Mouse (Mus musculus) thymus, postnatal 14 days (tissue): ENCODE results near the gene Pga5.
A peak's percentile ranks its signal among the peaks of the same experiment; 100 is the strongest.

Source experiments
- DNase-seq: peaks from one replicate; pipeline ENCODE4 v3.0.0; 2021

Pga5 gene

GRCm38 (mm10) chr19:10677915-10678771, at the start of gene Pga5:
Gene Pga5 (minus strand): TSS chr19:10678071.
- DNase-seq, result peak; percentile 74

- peak; percentile 2 for DNase-seq
Observed at GRCm38 (mm10) chr19:10724629-10725363, 46.9 kb upstream of the Pga5 start.

GRCm38 (mm10) chr19:10723649-10724048, 45.8 kb upstream of the Pga5 start:
- peak; percentile 16 for DNase-seq

GRCm38 (mm10) chr19:10723084-10723483, 45.2 kb upstream of the Pga5 start:
- no peak for DNase-seq

GRCm38 (mm10) chr19:10721064-10721463, 43.2 kb upstream of the Pga5 start:
- DNase-seq, result no peak

GRCm38 (mm10) chr19:10720524-10720923, 42.7 kb upstream of the Pga5 start:
- no peak for DNase-seq

- no peak for DNase-seq
Observed at GRCm38 (mm10) chr19:10719751-10720150, 41.9 kb upstream of the Pga5 start.

- DNase-seq, result no peak
Observed at GRCm38 (mm10) chr19:10718251-10718775, 40.4 kb upstream of the Pga5 start.

GRCm38 (mm10) chr19:10715476-10715875, 37.6 kb upstream of the Pga5 start:
- no peak for DNase-seq

- peak; percentile 89 for DNase-seq
Observed at GRCm38 (mm10) chr19:10714682-10715475, 37.0 kb upstream of the Pga5 start.

- no peak for DNase-seq
Observed at GRCm38 (mm10) chr19:10714168-10714567, 36.3 kb upstream of the Pga5 start.

- no peak for DNase-seq
Observed at GRCm38 (mm10) chr19:10713551-10713950, 35.7 kb upstream of the Pga5 start.

GRCm38 (mm10) chr19:10712646-10713045, 34.8 kb upstream of the Pga5 start:
- DNase-seq, result no peak

- DNase-seq, result no peak
Observed at GRCm38 (mm10) chr19:10712194-10712593, 34.3 kb upstream of the Pga5 start.

GRCm38 (mm10) chr19:10710751-10711150, 32.9 kb upstream of the Pga5 start:
- DNase-seq, result no peak

GRCm38 (mm10) chr19:10710088-10710511, 32.2 kb upstream of the Pga5 start:
- DNase-seq, result peak; percentile 71

GRCm38 (mm10) chr19:10709360-10710087, 31.7 kb upstream of the Pga5 start:
- DNase-seq, result peak; percentile 90

GRCm38 (mm10) chr19:10708900-10709299, 31.0 kb upstream of the Pga5 start:
- DNase-seq, result no peak

- no peak for DNase-seq
Observed at GRCm38 (mm10) chr19:10707881-10708280, 30.0 kb upstream of the Pga5 start.

- DNase-seq, result no peak
Observed at GRCm38 (mm10) chr19:10707087-10707875, 29.4 kb upstream of the Pga5 start.

- no peak for DNase-seq
Observed at GRCm38 (mm10) chr19:10703470-10703869, 25.6 kb upstream of the Pga5 start.
